8 mouse cellular contexts compared by ENCODE assay signal in genomic region chr19:46531071-46532030, GRCm38 (mm10). TPM values are rescaled to one million over a fixed set of nuclear protein-coding genes. Genes with fewer than 3 reads are reported as not detected.
DNase-seq lines count a peak whose midpoint lies in the region; ATAC-seq and TF ChIP-seq lines count a peak whose summit lies in the region.

No protein-coding gene starts in this region.

- TF ChIP-seq CTCF in kidney, adult 2 months (conservative IDR thresholded peaks at IDR 0.05; ENCODE audit: insufficient read depth, insufficient read length, low read depth, low read length): no peak

- H3K9ac ChIP-seq in forebrain, embryonic 11.5 days (ENCODE audit: low read length): peak overlapping the region; percentile 57
- peak overlapping the region; percentile 7 for H3K9ac ChIP-seq in midbrain, embryonic 12.5 days (replicated peaks)

- peak overlapping the region; percentile 89 for H3K27ac ChIP-seq in forebrain, embryonic 11.5 days (ENCODE audit: low read depth, low read length)
- H3K27ac ChIP-seq in kidney, adult 2 months (ENCODE audit: insufficient read depth, low read depth, low read length): peak overlapping the region; percentile 90
- peak overlapping the region; percentile 91 for H3K27ac ChIP-seq in midbrain, embryonic 12.5 days (replicated peaks)

- ATAC-seq in forebrain, embryonic 11.5 days (replicated peaks; ENCODE audit: low FRiP score): no peak
- ATAC-seq in midbrain, embryonic 12.5 days (ENCODE audit: low FRiP score, low read depth): no peak

- H3K4me1 ChIP-seq in forebrain, embryonic 11.5 days (replicated peaks; ENCODE audit: control insufficient read depth, insufficient read depth, low read length): peaks cover 61% of the 10 kb centered on the region
- peaks cover 43% of the 10 kb centered on the region for H3K4me1 ChIP-seq in kidney, adult 2 months (ENCODE audit: control insufficient read depth, insufficient read depth, low read length)
- peaks cover 79% of the 10 kb centered on the region for H3K4me1 ChIP-seq in midbrain, embryonic 12.5 days

- H3K4me3 ChIP-seq in forebrain, embryonic 11.5 days (ENCODE audit: low read depth, low read length): no peak overlapping the region
- no peak overlapping the region for H3K4me3 ChIP-seq in kidney, adult 2 months (ENCODE audit: insufficient read depth, low read depth, low read length)
- no peak overlapping the region for H3K4me3 ChIP-seq in midbrain, embryonic 12.5 days

- no peaks in the 10 kb centered on the region for H3K27me3 ChIP-seq in forebrain, embryonic 11.5 days (ENCODE audit: control insufficient read depth, insufficient read depth, low read length)
- H3K27me3 ChIP-seq in kidney, adult 2 months (replicated peaks; ENCODE audit: control insufficient read depth, insufficient read depth, low read length): no peaks in the 10 kb centered on the region
- H3K27me3 ChIP-seq in midbrain, embryonic 12.5 days: no peaks in the 10 kb centered on the region

- H3K9me3 ChIP-seq in forebrain, embryonic 11.5 days (ENCODE audit: control insufficient read depth, low read length): no peaks in the 10 kb centered on the region
- H3K9me3 ChIP-seq in midbrain, embryonic 12.5 days: no peaks in the 10 kb centered on the region

- no peak for TF ChIP-seq POLR2A in kidney, adult 2 months (IDR thresholded peaks at IDR 0.05; ENCODE audit: low read depth, low read length)

- H3K4me2 ChIP-seq in forebrain, embryonic 11.5 days (ENCODE audit: low read depth, low read length, severe bottlenecking): 0 out of 2 replicates have a peak overlapping the region, but pooled peaks have one; percentile 5
- peak overlapping the region; percentile 56 for H3K4me2 ChIP-seq in midbrain, embryonic 12.5 days (replicated peaks)

- DNase-seq in cerebellum, postnatal 10 days: peak; percentile 49 to 54
- no peak for DNase-seq in cerebellum, postnatal 36 days
- peak; percentile 73 for DNase-seq in A20 (ENCODE audit: low read depth, low spot score)
- no peak for DNase-seq in forebrain, embryonic 11.5 days (ENCODE audit: low spot score)
- DNase-seq in kidney, adult 2 months: peak; percentile 65
- DNase-seq in urinary bladder, adult 2 months (ENCODE audit: low spot score): no peak
- no peak for DNase-seq in ovary, postnatal 10 days (ENCODE audit: low spot score)

- no peaks in the 10 kb centered on the region for H3K36me3 ChIP-seq in forebrain, embryonic 11.5 days (ENCODE audit: control insufficient read depth, insufficient read depth, low read length)
- H3K36me3 ChIP-seq in kidney, adult 2 months (ENCODE audit: control insufficient read depth, insufficient read depth, low read length): no peaks in the 10 kb centered on the region
- H3K36me3 ChIP-seq in midbrain, embryonic 12.5 days: no peaks in the 10 kb centered on the region

- WGBS in forebrain, embryonic 11.5 days: 6% methylated on average over 16 of the region's 16 CpGs
- WGBS in kidney, adult 2 months: 16% methylated on average over 16 of the region's 16 CpGs
- 4% methylated on average over 16 of the region's 16 CpGs for WGBS in midbrain, embryonic 12.5 days

RNA-seq across cellular contexts. Expression of gene Trim8, which starts 29.8 kb away (rescaled TPM):
- 30.7 and 39.5 TPM in 2 replicates for polyA plus RNA-seq in forebrain, embryonic 11.5 days (2014; fragmentation: Nextera tagmentation; extraction: Ambion mirVana)
- polyA plus RNA-seq in kidney, adult 2 months (2012; rRNA removed): 41.3 and 43.6 TPM in 2 replicates
- 38.5 and 53.9 TPM in 2 replicates for polyA plus RNA-seq in midbrain, embryonic 12.5 days (2016; fragmentation: Nextera tagmentation; extraction: Ambion mirVana)
- polyA plus RNA-seq in urinary bladder, adult 2 months (2012; rRNA removed): 17.2 and 25.2 TPM in 2 replicates

RNA-seq across cellular contexts. Expression of gene Arl3, which starts 41.6 kb away (rescaled TPM):
- 152 and 154 TPM in 2 replicates for polyA plus RNA-seq in forebrain, embryonic 11.5 days (2014; fragmentation: Nextera tagmentation; extraction: Ambion mirVana)
- polyA plus RNA-seq in kidney, adult 2 months (2012; rRNA removed): 52.5 and 62.8 TPM in 2 replicates
- 201 and 208 TPM in 2 replicates for polyA plus RNA-seq in midbrain, embryonic 12.5 days (2016; fragmentation: Nextera tagmentation; extraction: Ambion mirVana)
- 93.7 and 103 TPM in 2 replicates for polyA plus RNA-seq in urinary bladder, adult 2 months (2012; rRNA removed)

RNA-seq across cellular contexts. Expression of gene Sfxn2, which starts 41.8 kb away (rescaled TPM):
- 10.9 and 14.6 TPM in 2 replicates for polyA plus RNA-seq in forebrain, embryonic 11.5 days (2014; fragmentation: Nextera tagmentation; extraction: Ambion mirVana)
- 18.9 and 23.0 TPM in 2 replicates for polyA plus RNA-seq in kidney, adult 2 months (2012; rRNA removed)
- 11.9 and 14.2 TPM in 2 replicates for polyA plus RNA-seq in midbrain, embryonic 12.5 days (2016; fragmentation: Nextera tagmentation; extraction: Ambion mirVana)
- polyA plus RNA-seq in urinary bladder, adult 2 months (2012; rRNA removed): 5.8 and 7.5 TPM in 2 replicates

Comparison
In these comparisons a context has a peak if more than half of its experiments do, and no peak if none do; other contexts are left out.
1. DNase-seq: peak in cerebellum, postnatal 10 days (2 of 2), A20 (single experiment) and kidney, adult 2 months (single experiment); none in cerebellum, postnatal 36 days (0 of 2), forebrain, embryonic 11.5 days (single experiment), urinary bladder, adult 2 months (single experiment) and ovary, postnatal 10 days (single experiment).
2. Peak in every context shown above with its lines, with median percentiles within 50 percentile points of each other: H3K27ac ChIP-seq.